Mouse (Mus musculus) spleen, postnatal 10 days (tissue): Measurements from ENCODE around the gene Gstp3.

ENCODE experiments used
- DNase-seq, 2 experiments: peaks; one replicate each; pipeline ENCODE4 v3.0.0; 2021 to 2022; ENCODE audit warnings: low spot score in 2 of 2

Gene Gstp3

DNA sequence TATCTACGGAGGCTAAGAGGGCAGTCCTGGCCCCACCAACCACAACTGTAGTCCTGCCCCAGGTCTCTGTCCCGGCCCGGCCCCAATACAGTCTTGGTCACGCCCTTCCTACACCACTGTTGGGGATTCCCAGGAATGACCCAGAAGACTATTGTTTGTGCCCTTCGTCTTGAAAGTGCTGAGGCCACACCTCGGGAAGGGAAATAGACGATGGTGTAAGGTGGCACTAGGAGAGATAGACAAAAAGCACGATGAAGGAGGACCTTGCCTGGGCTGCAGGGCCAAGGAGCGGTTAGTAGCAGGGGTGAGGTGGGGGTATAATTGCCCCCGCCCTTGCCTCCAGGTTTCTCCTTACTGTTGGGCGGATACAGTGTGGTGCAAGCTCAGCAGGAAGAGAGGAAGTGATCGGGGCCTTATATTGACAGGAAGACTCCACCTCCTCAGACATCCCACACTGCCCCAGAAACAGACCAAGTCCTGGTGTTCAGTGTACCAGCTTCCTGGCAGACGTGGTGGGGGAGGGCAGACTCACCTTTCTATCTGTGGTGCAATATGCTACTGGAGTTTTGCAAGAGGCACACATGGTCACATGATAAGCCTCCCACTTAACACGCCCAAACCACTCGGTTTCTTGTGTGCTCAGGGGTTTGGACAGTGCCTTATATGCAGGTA is at the start of gene Gstp3:
Gene Gstp3, minus strand, starts transcription at position 501 of the 672 bp plus-strand sequence.
- peak in 1 of 2 experiments; percentile 61 for DNase-seq

DNA sequence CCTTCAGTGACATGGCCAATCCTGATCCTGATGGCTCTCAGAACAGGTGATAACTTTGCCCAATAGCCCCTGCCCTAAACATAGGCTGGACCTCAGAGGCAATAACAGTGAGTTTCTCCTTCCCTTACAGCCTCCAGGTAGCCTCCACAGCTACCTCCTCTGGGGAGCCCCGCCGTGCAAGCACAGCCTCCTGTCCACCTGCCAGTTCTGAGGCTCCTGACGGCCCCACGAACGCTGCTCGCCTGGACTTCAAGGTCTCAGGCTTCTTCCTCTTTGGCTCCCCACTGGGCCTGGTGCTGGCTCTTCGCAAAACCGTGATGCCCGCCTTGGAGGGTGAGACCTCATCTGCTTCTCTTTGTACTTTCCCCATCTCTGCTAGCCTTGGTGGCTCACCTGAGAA is 49.2 kb upstream of the Gstp3 start:
- DNase-seq: no peak

DNA sequence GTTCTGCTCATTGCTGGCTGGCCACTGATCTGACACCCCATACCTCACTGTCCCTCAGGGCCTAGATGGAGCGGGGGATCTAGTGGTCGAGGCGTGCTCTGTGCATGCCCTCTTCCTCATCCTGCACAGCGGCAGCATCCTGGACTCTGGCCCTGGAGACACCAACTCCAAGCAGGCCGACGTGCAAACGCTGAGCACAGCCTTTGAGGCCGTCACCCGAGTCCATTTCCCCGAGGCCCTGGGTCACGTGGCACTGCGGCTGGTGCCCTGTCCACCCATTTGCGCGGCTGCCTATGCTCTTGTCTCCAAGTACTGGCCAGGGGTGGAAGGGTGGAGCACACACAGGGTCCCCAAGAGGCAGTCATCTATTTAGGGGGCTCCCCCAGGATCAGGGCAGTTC is 47.3 kb upstream of the Gstp3 start:
- DNase-seq: no peak

DNA sequence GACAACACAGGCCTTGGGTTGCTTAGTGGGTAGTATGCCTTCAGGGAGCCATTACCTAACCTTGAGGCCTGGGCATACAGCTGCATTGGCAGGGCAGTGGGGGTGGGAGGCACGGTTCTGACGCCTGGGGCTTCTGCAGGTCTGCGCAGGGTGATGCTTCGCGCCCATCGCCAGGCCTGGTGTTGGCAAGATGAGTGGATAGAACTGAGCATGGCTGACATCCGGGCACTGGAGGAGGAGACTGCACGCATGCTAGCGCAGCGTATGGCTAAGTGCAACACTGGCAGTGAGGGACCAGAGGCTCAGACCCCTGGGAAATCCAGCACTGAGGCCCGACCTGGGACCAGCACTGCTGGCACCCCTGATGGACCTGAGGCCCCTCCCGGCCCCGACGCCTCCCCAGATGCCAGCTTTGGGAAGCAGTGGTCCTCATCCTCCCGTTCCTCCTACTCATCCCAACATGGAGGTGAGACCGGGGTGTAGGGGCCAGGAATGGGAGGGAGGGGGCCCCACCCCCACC is 45.4 kb upstream of the Gstp3 start:
- DNase-seq: no peak

DNA sequence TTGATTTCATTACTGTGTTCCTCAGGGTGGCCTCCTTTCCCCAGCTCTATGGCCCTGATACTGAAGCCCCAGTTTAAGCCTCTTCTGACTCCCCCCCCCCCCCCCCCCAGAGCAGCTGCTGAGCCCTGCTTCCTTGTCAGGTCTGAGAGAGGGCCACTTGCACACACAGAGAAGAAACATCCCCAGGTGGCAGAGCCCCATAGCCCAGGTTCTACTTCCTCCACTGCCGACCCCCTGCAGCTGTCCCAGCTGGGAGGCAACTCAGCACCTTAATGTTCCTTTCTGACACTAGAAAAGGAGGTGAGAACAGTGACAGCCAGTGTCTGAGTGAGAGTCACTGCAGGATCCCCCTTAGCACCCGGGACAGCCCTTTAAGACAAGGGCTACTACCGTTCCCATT is 44.4 kb upstream of the Gstp3 start:
- no peak for DNase-seq

DNA sequence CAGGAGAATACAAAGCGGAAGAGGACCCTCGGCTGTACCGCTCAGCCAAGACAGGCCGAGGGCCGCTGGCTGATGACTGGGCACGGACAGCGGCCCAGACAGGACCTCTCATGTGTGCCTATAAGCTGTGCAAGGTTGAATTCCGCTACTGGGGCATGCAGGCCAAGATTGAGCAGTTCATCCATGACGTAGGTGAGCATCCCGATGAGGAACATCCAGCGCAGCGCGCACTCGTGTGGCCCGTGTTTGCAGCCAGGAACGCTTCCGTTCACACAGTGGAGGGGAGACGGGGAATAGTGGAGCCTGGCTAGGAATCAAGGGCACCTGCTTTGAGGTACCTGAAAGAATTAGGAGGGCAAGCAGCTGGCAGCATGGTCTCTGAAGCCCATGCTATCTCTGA is 43.9 kb upstream of the Gstp3 start:
- no peak for DNase-seq

DNA sequence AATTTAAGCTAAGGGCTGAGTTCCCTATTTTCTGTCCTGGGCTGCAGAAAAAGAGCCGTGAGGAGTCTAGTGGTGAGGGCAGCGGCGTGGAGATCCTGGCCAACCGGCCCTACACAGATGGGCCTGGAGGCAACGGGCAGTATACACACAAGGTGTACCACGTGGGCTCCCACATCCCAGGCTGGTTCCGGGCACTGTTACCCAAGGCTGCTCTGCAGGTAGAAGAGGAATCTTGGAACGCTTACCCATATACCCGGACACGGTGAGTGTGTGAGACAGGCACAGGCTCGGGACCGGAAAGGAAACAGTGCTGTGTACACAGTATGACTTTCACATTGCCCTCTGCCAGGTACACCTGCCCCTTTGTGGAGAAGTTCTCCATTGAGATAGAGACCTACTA is 43.3 kb upstream of the Gstp3 start:
- DNase-seq: no peak

DNA sequence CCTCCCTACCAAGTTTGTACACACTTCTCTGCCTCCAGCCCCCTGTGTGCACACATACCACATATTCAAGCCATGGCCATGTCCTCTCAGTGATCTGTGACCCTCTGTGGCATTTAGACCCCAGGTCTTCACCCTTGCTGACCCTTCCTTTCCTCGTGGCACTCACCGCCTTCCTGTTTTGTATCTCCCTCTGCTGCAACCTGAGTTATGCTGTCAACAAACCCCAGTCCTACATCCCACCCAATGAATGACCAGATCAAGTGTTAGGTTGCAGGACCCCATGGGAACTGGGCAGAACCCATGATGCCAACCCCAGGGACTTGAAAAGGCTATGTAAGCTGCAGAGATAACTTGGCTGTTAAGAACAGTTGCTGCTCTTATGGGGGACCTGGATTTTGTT is 42.7 kb upstream of the Gstp3 start:
- DNase-seq: no peak

DNA sequence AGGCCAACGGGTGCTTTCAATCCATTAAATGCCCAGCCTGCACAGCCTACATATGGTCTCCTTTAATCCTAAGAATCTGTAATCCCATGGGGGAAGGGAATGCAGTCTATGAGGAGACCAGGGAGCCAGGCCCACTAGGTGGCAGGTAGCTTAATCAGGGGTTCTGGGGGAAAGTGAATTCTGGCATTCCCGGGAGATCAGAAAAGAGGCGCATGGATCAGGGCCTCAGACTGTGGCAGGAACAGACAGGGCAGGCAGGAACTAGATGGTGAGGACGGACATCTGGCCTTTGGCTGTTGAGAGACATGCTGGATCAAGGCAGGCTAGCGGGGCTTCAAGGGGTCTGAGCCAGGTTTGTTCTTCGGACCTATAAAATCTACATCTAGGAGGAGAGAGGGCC is 42.1 kb upstream of the Gstp3 start:
- DNase-seq: no peak

DNA sequence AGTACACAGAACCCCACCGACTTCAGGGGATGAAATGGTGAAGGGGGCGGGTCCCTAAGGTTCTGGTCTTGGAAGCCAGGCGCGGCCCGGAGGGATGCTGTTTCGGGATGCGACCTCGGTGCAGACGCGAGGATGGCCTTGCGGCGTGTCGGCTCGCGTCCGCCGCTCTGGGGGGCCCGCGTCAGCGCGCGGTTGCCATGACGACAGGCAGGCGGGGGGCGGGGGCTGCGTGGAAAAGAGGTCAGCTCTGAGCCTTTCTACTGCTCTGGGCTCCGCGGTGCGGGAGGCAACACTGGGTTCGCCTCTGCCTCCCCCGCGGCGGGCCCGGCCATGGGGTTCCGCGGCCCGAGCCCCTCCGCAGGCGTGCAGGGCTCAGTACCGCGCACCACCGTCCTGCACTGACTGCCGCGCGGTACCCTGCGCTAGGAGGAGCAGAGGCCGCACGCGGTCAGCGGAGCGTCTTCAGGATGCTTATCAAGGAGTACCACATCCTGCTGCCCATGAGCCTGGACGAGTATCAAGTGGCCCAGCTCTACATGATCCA is 41.4 kb upstream of the Gstp3 start:
- DNase-seq: peak; percentile 50 to 60

DNA sequence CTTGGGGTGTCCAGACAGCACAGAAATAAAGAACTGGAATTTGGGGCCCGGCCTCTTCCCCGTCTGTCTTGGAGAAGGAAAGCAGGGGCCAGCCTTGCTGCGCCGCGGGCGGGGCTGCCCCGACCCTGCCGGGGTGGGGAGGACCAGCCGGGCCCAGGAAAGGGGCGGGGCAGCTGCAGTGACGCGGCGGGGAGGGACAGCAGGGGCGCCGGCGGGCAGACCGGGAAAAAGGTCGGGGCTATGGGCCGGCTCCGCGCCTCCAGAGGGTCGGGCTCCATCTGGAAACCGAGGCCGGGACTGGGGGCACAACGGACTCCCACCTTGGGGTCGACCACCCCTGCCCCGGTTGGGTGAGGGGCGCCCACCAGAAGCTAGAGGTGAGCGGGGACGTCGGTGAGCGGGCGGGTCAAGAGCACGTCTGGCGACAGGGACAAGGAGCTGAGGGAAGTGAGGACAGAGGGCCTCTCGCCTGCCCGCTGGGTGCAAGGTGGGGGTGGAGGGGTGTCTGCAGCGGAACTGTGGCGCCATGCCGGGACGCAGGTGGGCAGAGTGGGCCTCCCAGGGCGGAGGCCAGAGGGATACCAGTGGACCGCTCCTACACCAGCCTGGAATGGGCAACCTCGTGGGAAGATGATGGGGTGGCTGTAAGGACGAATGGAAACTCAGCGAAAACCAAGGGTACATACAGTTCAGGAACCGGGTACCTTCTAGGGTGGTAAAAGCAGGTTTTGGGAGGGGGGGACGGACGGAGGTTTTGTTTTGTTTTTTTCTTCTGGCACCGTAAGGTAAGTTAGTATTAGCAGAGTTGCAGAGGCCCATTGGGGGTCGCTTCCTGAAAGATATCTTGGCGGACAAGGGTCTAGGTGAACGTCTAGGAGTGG is 40.7 kb upstream of the Gstp3 start, which contains the start of gene Pitpnm1:
Gene Pitpnm1, plus strand, starts transcription at position 162 of the 881 bp plus-strand sequence.
- peak; percentile 89 to 90 for DNase-seq

DNA sequence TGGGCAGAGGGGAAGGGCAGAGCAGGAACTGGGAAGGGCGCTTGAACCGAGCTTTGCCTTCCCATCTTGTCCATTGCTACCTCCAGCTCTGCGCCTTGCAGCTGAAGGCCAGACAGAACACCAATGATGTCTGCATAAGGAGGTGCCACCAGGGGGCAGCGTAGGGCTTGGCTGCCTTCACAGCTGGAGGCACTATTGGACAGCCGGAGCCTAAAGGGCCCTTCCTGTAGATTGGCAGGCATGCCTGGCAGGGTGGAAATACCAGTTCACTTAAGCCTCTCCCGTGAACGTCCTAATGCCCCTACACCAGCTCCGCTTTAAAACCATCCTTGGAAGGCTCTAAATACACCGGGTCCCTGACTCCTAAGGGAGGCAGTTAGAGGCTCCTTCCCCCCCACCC is 39.7 kb upstream of the Gstp3 start:
- peak; percentile 96 to 98 for DNase-seq

DNA sequence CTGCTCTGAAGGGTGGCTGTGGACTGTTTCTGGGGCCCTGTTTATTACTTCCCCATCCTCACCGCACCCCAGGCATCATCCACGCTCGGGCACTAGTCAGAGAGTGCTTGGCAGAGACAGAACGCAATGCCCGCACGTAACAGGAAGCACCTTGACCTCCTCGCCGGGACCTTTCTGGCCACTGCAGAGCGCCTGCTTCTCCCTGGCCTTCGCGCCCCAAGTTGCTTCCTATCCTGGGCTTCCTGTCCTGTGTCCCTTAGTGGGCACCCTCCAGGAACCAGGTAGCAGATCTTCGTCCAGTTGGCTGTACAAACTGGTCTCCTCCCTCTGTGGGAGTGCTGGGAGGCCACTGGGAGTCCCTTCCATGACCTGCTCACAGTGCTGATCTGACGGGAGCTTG is 39.1 kb upstream of the Gstp3 start:
- DNase-seq: peak in 1 of 2 experiments; percentile 45

DNA sequence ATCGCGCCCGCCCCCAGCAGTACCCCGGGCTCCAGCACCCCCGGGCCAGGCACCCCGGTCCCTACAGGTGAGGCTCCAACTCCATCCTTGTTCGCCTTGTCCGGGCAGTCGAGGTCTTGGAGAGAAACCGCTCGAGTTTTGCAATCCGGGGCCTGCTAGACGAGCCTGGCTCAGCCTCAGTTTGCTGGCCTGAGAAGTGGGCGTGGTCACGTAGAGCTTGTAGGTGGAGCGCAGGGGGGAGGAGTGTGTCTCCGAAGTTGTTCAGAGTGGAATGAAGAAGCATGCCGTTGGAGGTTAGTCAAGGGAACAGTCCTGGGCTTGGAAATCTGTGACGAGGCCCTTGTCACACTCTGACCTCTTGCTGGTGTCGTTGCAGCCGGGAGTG is 38.1 kb upstream of the Gstp3 start:
- DNase-seq: peak in 1 of 2 experiments; percentile 90

DNA sequence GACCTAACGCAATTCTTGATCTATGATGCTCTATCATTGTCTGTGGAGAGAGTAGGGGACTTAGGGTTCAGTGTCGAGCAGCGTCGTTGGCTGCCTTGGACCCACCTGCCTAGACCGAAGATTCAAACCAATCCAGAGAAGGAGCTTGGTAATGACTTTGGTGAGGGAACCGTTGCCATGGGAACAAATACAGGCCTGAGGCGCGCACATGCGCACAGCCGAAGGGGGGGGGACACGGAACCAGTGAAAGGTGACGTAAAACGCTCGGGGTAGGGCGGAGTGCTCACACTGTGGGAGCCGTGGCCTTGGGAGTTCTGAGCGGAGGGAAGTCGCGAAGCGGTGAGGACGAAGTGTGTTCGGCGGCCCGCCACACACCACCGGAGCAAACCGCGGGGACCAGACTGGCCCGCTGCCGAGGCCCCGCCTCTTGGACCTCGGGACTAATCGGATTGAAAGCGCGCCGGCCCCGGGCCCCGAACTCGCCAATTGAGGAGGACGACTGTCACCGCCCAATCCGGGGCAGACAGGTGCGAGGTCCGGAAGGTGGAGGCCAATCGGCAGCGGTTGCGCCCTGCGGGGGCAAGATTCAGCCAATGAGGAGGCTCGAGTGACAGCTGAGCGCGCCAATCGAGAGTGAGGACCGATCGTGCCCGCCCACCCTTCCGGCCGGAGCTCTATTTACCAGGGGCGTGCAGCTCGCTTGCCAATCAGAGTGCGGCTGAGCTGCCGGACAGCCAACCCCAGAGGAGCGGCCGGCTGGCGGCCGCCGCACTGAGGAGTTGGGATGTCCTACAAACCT is 37.5 kb upstream of the Gstp3 start, which contains the start of gene Cdk2ap2:
Gene Cdk2ap2, plus strand, starts transcription at position 541 of the 799 bp plus-strand sequence.
- peak; percentile 99 to 100 for DNase-seq

DNA sequence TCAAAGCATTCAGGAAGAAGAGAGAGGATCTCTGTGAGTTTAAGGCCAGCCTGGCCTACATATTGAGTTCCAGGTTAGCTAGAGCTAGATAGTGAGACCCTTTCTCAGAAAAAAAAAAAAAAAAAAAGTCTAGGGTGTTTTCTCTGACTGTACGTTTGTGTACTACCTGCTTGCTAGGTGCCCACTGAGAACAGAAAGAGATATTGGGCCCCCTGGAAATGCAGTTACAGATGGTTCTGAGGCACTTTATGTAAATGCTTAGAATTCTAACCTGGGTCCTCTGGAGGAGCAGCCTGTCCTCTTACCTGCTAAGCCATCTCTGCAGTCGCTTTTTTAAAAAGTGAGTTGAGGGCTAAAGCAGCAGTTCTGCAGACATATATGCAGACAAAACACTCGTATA is 36.4 kb upstream of the Gstp3 start:
- no peak for DNase-seq

DNA sequence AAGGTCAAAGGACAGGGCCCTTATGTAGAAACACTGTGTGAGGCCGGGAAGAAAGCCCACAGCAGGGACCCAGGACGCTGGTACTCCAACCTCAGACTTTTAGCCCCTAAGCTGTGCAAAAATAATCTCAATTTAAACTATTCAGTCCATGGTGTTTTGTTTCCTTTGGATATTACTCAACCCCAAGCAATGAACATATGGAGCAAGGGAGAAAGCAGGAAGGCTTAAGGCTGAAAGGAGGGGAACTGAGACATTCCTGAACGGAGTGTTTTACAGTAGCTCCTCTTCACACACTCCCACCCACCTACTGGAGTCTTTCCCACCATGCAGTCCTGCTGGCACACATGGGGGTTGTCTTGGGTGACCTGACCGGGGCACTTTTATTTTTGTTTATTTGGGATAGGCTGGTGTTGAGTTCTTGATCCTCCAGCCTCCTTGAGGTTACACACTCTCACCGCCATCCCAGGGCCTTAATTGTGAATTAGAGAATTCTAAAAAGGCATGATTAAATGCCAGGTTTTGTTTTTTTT is 35.5 kb upstream of the Gstp3 start:
- peak in 1 of 2 experiments; percentile 9 for DNase-seq

DNA sequence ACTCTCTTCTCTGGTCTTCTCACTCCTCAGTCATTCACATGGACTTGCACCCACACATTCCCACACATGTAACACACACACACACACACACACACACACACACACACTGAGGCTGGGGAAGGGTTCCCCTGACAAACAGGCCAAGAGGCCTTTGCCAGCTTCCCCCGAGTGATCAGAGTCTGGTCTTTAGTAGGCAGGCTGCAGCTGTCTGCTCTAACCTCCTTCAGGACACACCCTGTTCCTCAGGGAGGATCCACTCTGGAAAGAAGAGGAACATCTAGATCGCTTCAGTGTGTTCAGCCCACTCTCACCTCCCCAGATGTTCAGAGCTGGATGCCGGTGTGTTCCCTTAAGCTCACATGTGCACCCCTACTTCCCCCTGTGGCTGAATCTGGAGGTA is 35.0 kb upstream of the Gstp3 start:
- peak in 1 of 2 experiments; percentile 11 for DNase-seq

DNA sequence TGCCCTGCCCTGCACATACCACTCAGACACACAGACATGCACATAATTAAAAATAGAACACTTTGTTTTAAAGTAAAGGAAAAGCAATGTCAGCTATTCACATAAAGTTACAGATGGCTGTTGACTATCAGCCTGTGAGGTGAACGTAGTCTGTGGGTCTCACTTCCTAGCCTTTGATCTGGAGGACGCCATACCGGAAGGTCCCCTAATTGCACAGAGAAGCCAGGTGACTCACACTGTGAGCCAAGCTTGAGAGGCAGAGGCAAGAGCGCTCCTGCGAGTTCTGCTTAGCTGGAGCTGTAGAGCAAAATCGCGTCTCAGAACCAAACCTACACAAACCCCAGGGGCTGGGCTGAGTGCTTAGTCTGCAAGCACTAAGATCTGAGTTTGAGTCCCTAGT is 34.4 kb upstream of the Gstp3 start:
- DNase-seq: no peak

DNA sequence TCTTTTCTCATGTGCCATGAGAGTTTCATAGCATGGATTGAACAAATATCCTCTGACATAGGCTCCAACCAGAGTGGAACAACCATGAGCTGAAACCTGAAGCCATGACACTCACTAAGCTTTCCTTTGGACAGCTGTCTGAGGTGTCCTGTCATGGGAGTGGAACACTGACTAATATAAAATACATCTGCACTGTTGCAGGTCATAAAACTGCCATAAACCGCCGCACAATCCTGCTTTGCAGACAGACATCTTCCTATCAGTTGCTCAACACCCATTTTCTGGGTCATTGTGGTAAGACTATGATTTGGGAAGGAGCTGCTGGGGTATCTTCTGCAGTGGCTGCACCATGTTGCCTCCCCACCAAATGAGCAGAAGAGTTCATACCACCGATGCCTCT is 33.4 kb upstream of the Gstp3 start:
- no peak for DNase-seq

DNA sequence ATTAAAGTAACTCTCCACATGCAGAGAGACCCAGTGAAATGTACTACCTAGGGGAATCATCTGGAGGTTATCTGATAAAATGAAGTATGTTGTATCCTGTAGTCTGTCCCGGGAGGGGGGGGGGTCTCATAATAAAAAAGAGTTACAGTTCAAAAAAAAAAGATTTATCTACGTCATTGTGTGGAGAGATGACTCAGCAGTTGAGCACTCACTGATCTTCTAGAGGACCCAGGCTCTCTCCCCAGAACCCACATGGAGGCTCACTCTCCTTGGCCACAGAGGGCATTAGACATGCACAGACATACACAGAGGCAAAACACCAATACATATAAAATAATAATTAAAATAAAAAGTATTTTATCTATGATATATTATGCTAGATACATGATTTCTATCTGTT is 32.0 kb upstream of the Gstp3 start:
- DNase-seq: no peak
